Mouse (Mus musculus) liver, adult (tissue): ENCODE results near the gene Fam69a.

Experiments
- GATA4 ChIP-seq: IDR thresholded peaks from 2 replicates; pipeline ENCODE4 v1.6.1; 2014; ENCODE audit warnings: mild to moderate bottlenecking, low read length; ENCODE audit not compliant: insufficient replicate concordance

Fam69a gene

GRCm38 (mm10) chr5:107986967-107987834 lies at the start of gene Fam69a:
TSS of gene Fam69a (minus strand) at chr5:107987085.
- no peak for TF ChIP-seq GATA4

GRCm38 (mm10) chr5:108035523-108035922 lies 48.6 kb upstream of the Fam69a start:
- no peak for TF ChIP-seq GATA4

GRCm38 (mm10) chr5:108034194-108034593 lies 47.3 kb upstream of the Fam69a start:
- TF ChIP-seq GATA4 = no peak

GRCm38 (mm10) chr5:108031267-108031666 lies 44.4 kb upstream of the Fam69a start:
- TF ChIP-seq GATA4 = no peak

GRCm38 (mm10) chr5:108029968-108030367 lies 43.1 kb upstream of the Fam69a start:
- no peak for TF ChIP-seq GATA4

- no peak for TF ChIP-seq GATA4
These were observed 41.3 kb upstream of the Fam69a start for GRCm38 (mm10) chr5:108028230-108028629.

- no peak for TF ChIP-seq GATA4
These were observed 34.5 kb upstream of the Fam69a start for GRCm38 (mm10) chr5:108021346-108021745.

- TF ChIP-seq GATA4 = no peak
These were observed 32.5 kb upstream of the Fam69a start for GRCm38 (mm10) chr5:108019367-108019766.

- no peak for TF ChIP-seq GATA4
These were observed 30.3 kb upstream of the Fam69a start for GRCm38 (mm10) chr5:108017232-108017631.

- no peak for TF ChIP-seq GATA4
These were observed 28.5 kb upstream of the Fam69a start for GRCm38 (mm10) chr5:108015422-108015821.

GRCm38 (mm10) chr5:108014173-108014572 lies 27.3 kb upstream of the Fam69a start:
- TF ChIP-seq GATA4 = no peak

GRCm38 (mm10) chr5:108009721-108010120 lies 22.8 kb upstream of the Fam69a start:
- TF ChIP-seq GATA4 = no peak

GRCm38 (mm10) chr5:108005134-108005533 lies 18.2 kb upstream of the Fam69a start:
- no peak for TF ChIP-seq GATA4

GRCm38 (mm10) chr5:108002734-108003133 lies 15.8 kb upstream of the Fam69a start:
- TF ChIP-seq GATA4 = no peak

- no peak for TF ChIP-seq GATA4
These were observed 14.1 kb upstream of the Fam69a start for GRCm38 (mm10) chr5:108000776-108001548.

GRCm38 (mm10) chr5:107997717-107998116 lies 10.8 kb upstream of the Fam69a start:
- no peak for TF ChIP-seq GATA4
